ENCODE assay signal across 8 mouse cellular contexts in genomic region chr11:101982981-101983411, GRCm38 (mm10). TPM values are rescaled to one million over a fixed set of nuclear protein-coding genes. Genes with fewer than 3 reads are reported as not detected.
DNase-seq lines count a peak whose midpoint lies in the region; ATAC-seq and TF ChIP-seq lines count a peak whose summit lies in the region.

No protein-coding gene starts in this region.

- no peak overlapping the region for H3K9ac ChIP-seq in hindbrain, postnatal 0 days (replicated peaks; ENCODE audit: low read length)

- no peaks in the 10 kb centered on the region for H3K9me3 ChIP-seq in embryonic facial prominence, embryonic 10.5 days
- no peaks in the 10 kb centered on the region for H3K9me3 ChIP-seq in hindbrain, postnatal 0 days (ENCODE audit: low read length)

- peaks cover 48% of the 10 kb centered on the region for H3K4me1 ChIP-seq in embryonic facial prominence, embryonic 10.5 days
- peaks cover 17% of the 10 kb centered on the region; the same call in 1 of the 2 replicates for H3K4me1 ChIP-seq in hindbrain, postnatal 0 days (ENCODE audit: insufficient read depth, low read length)

- peaks cover 31% of the 10 kb centered on the region for H3K27me3 ChIP-seq in embryonic facial prominence, embryonic 10.5 days (replicated peaks; ENCODE audit: low read depth, poor library complexity, severe bottlenecking)
- H3K27me3 ChIP-seq in hindbrain, postnatal 0 days (ENCODE audit: insufficient read depth, low read length): no peaks in the 10 kb centered on the region

- peak overlapping the region; percentile 80 for H3K4me3 ChIP-seq in embryonic facial prominence, embryonic 10.5 days
- no peak overlapping the region for H3K4me3 ChIP-seq in hindbrain, postnatal 0 days (ENCODE audit: low read length)

- 55% methylated on average over 6 of the region's 6 CpGs for WGBS in embryonic facial prominence, embryonic 10.5 days
- WGBS in hindbrain, postnatal 0 days: 67% methylated on average over 6 of the region's 6 CpGs

- peak overlapping the region; percentile 99 for H3K4me2 ChIP-seq in hindbrain, postnatal 0 days (ENCODE audit: low read depth, low read length)

- H3K27ac ChIP-seq in embryonic facial prominence, embryonic 10.5 days (replicated peaks): peak overlapping the region; percentile 27
- H3K27ac ChIP-seq in hindbrain, postnatal 0 days: 0 out of 2 replicates have a peak overlapping the region, but pooled peaks have one; percentile 92

- no peak for TF ChIP-seq CTCF in hindbrain, postnatal 0 days (IDR thresholded peaks at IDR 0.05; ENCODE audit: low read depth)

- no peak for DNase-seq in frontal cortex, postnatal 14 days (ENCODE audit: low spot score in 2 of 2)
- DNase-seq in embryonic facial prominence, embryonic 10.5 days (ENCODE audit: low spot score): no peak
- DNase-seq in hindbrain, postnatal 0 days (ENCODE audit: low spot score): no peak
- DNase-seq in lung, postnatal 4 days: peak; percentile 36 to 55
- no peak for DNase-seq in frontal cortex, postnatal 36 days (ENCODE audit: low spot score in 2 of 2)
- DNase-seq in cerebellum, postnatal 10 days: no peak
- no peak for DNase-seq in gastrocnemius, adult 8-10 months (ENCODE audit: low spot score in 2 of 2)

- H3K36me3 ChIP-seq in embryonic facial prominence, embryonic 10.5 days (replicated peaks): 0 out of 2 replicates have a peak, but pooled peaks cover 6% of the 10 kb centered on the region
- peaks cover 15% of the 10 kb centered on the region; the same call in 1 of the 2 replicates for H3K36me3 ChIP-seq in hindbrain, postnatal 0 days (ENCODE audit: insufficient read depth, low read length)

- 0 out of 2 replicates have a peak, but pooled peaks have one; percentile 21 for ATAC-seq in frontal cortex, adult (ENCODE audit: low TSS enrichment)
- ATAC-seq in hindbrain, postnatal 0 days: no peak

RNA-seq across cellular contexts. Expression of gene Cfap97d1, which starts 1.1 kb away (rescaled TPM):
- polyA plus RNA-seq in embryonic facial prominence, embryonic 10.5 days (2016; fragmentation: Nextera tagmentation; extraction: Ambion mirVana): not detected in 2 replicates
- not detected in 2 replicates for total RNA-seq in hindbrain, postnatal 0 days (2014; rRNA removed)
- polyA plus RNA-seq in hindbrain, postnatal 0 days (2015; fragmentation: Nextera tagmentation; extraction: Ambion mirVana): not detected in 2 replicates
- not detected for total RNA-seq in gastrocnemius, adult 8-10 months (2022)

RNA-seq across cellular contexts. Expression of gene Dusp3, which starts 3.8 kb away (rescaled TPM):
- polyA plus RNA-seq in embryonic facial prominence, embryonic 10.5 days (2016; fragmentation: Nextera tagmentation; extraction: Ambion mirVana): 11.0 and 11.7 TPM in 2 replicates
- total RNA-seq in hindbrain, postnatal 0 days (2014; rRNA removed): 52.0 and 80.7 TPM in 2 replicates
- 44.7 and 45.2 TPM in 2 replicates for polyA plus RNA-seq in hindbrain, postnatal 0 days (2015; fragmentation: Nextera tagmentation; extraction: Ambion mirVana)
- total RNA-seq in gastrocnemius, adult 8-10 months (2022): 100 to 1,000 TPM; 134 to 209 (median 172) TPM

RNA-seq across cellular contexts. Expression of gene Sost, which starts 16.2 kb away (rescaled TPM):
- polyA plus RNA-seq in embryonic facial prominence, embryonic 10.5 days (2016; fragmentation: Nextera tagmentation; extraction: Ambion mirVana): 0.20 and 0.30 TPM in 2 replicates
- total RNA-seq in hindbrain, postnatal 0 days (2014; rRNA removed): 0.22 TPM in 1 of 2 replicates, not detected in the other
- 0.14 and 0.16 TPM in 2 replicates for polyA plus RNA-seq in hindbrain, postnatal 0 days (2015; fragmentation: Nextera tagmentation; extraction: Ambion mirVana)
- total RNA-seq in gastrocnemius, adult 8-10 months (2022): not detected

RNA-seq across cellular contexts. Expression of gene Mpp3, which starts 45.3 kb away (rescaled TPM):
- polyA plus RNA-seq in embryonic facial prominence, embryonic 10.5 days (2016; fragmentation: Nextera tagmentation; extraction: Ambion mirVana): 8.2 and 10.3 TPM in 2 replicates
- total RNA-seq in hindbrain, postnatal 0 days (2014; rRNA removed): 73.5 and 81.3 TPM in 2 replicates
- polyA plus RNA-seq in hindbrain, postnatal 0 days (2015; fragmentation: Nextera tagmentation; extraction: Ambion mirVana): 53.8 and 54.1 TPM in 2 replicates
- total RNA-seq in gastrocnemius, adult 8-10 months (2022): 10 to 100 TPM; 12.9 to 17.9 (median 15.7) TPM

RNA-seq across cellular contexts. Expression of gene Cd300lg, which starts 58.3 kb away (rescaled TPM):
- polyA plus RNA-seq in embryonic facial prominence, embryonic 10.5 days (2016; fragmentation: Nextera tagmentation; extraction: Ambion mirVana): 0.28 and 0.51 TPM in 2 replicates
- 0.05 and 0.29 TPM in 2 replicates for total RNA-seq in hindbrain, postnatal 0 days (2014; rRNA removed)
- polyA plus RNA-seq in hindbrain, postnatal 0 days (2015; fragmentation: Nextera tagmentation; extraction: Ambion mirVana): 0.19 and 0.40 TPM in 2 replicates
- 10 to 100 TPM; 12.9 to 17.6 (median 15.0) TPM for total RNA-seq in gastrocnemius, adult 8-10 months (2022)

Comparison
In these comparisons a context has a peak if more than half of its experiments do, and no peak if none do; other contexts are left out.
1. DNase-seq: peak in lung, postnatal 4 days (2 of 2); none in frontal cortex, postnatal 14 days (0 of 2), embryonic facial prominence, embryonic 10.5 days (single experiment), hindbrain, postnatal 0 days (single experiment), frontal cortex, postnatal 36 days (0 of 2), cerebellum, postnatal 10 days (0 of 2) and gastrocnemius, adult 8-10 months (0 of 2).